Mouse (Mus musculus) C2C12 (cell line): Measurements from ENCODE around the gene Nop10.

Experiments
- CTCF ChIP-seq: IDR thresholded peaks from one replicate; pipeline ENCODE4 v1.5.1; 2011; ENCODE audit not compliant: control insufficient read depth, insufficient read depth, insufficient read length
- MAX ChIP-seq: IDR thresholded peaks from one replicate; pipeline ENCODE4 v1.6.1; 2011; ENCODE audit warnings: mild to moderate bottlenecking, control low read depth
- USF1 ChIP-seq: IDR thresholded peaks from one replicate; pipeline ENCODE4 v1.6.1; 2011; ENCODE audit warnings: low read depth, mild to moderate bottlenecking, control low read depth, moderate library complexity

DNA sequence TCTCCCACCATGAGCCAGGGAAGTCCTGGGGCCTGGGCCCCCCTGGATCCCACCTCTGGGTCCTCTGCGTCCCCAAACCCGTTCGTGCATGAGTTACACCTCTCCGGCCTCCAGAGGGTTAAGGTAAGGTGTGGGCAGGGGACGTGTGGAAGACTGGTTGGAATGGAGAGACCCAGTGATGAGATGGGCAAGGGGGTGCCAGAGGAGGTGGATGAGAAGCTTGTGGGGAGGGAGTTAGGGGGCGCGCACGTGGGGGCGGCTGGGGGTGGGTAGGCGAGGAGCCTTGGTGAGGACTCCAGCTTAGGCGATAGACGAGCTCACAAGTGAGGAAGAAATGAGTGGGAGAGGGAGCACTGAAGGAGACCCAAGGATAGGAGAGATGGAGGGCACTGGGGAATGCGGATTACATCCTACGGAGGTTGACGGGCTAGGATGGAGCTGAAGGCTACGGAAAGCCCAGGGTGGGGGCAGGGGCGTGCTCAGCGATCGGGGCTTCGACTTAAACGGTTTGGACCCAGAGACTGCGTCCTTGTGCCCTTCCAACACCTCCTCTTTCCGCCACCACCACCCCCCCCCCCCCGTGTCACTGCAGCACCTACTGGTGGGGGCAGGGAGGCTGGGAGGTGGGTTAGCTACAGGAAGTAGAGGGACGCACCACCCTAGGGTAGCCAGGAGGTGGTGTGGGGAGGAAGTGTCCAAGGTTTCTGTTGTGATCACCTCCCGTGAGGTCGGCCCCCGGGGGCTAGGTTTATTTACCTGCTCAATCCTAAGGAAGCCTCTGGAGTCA, 21.6 kb upstream of the Nop10 start:
- no peak for TF ChIP-seq CTCF
- no peak for TF ChIP-seq MAX
- TF ChIP-seq USF1: no peak
